Mouse (Mus musculus): Measurements from ENCODE around the gene Ccnt1.
"Not testable (repeated sequence)": the region's sequence is repeated elsewhere in the genome, so short reads cannot be mapped to it uniquely, and the experiment has no call there.

Gene Ccnt1

GRCm38 (mm10) chr15:98532281-98532680 is 38.4 kb downstream of the Ccnt1 start:
- TF ChIP-seq POU5F1 (IDR thresholded peaks at IDR 0.05; ENCODE audit: borderline replicate concordance, low read length) (no peak), CTCF (conservative IDR thresholded peaks at IDR 0.05; ENCODE audit: low read length) (no peak), NANOG (IDR thresholded peaks at IDR 0.05; ENCODE audit: borderline replicate concordance, low read length) (no peak)
- peaks cover 56% of the 10 kb centered on the region for H3K36me3 ChIP-seq (ENCODE audit: insufficient read depth, low read length)
- H3K4me3 ChIP-seq (replicated peaks; ENCODE audit: low read length) = peak overlapping the region; percentile 94
- no peaks in the 10 kb centered on the region for H3K27me3 ChIP-seq (ENCODE audit: insufficient read depth, low read length)
- H3K4me1 ChIP-seq (replicated peaks; ENCODE audit: low read depth, low read length) = peaks cover 60% of the 10 kb centered on the region
- no peaks in the 10 kb centered on the region for H3K9me3 ChIP-seq (ENCODE audit: low read length)

GRCm38 (mm10) chr15:98528066-98528563 is 42.6 kb downstream of the Ccnt1 start:
- H3K4me1 ChIP-seq (replicated peaks; ENCODE audit: low read depth, low read length) = peaks cover 92% of the 10 kb centered on the region
- H3K9me3 ChIP-seq (ENCODE audit: low read length) = no peaks in the 10 kb centered on the region
- no peaks in the 10 kb centered on the region for H3K27me3 ChIP-seq (ENCODE audit: insufficient read depth, low read length)
- no peak for TF ChIP-seq NANOG (IDR thresholded peaks at IDR 0.05; ENCODE audit: borderline replicate concordance, low read length)
- TF ChIP-seq CTCF (conservative IDR thresholded peaks at IDR 0.05; ENCODE audit: low read length) = no peak
- no peak for TF ChIP-seq POU5F1 (IDR thresholded peaks at IDR 0.05; ENCODE audit: borderline replicate concordance, low read length)
- H3K4me3 ChIP-seq (replicated peaks; ENCODE audit: low read length) = no peak overlapping the region
- peaks cover 94% of the 10 kb centered on the region for H3K36me3 ChIP-seq (ENCODE audit: insufficient read depth, low read length)

- Histone ChIP-seq H3K27me3 (ENCODE audit: insufficient read depth, low read length) (no peaks in the 10 kb centered on the region), H3K9me3 (ENCODE audit: low read length) (no peaks in the 10 kb centered on the region), H3K36me3 (ENCODE audit: insufficient read depth, low read length) (peaks cover 100% of the 10 kb centered on the region), H3K4me1 (replicated peaks; ENCODE audit: low read depth, low read length) (peaks cover 99% of the 10 kb centered on the region), H3K4me3 (replicated peaks; ENCODE audit: low read length) (no peak overlapping the region)
- no peak for TF ChIP-seq NANOG (IDR thresholded peaks at IDR 0.05; ENCODE audit: borderline replicate concordance, low read length)
- no peak for TF ChIP-seq CTCF (conservative IDR thresholded peaks at IDR 0.05; ENCODE audit: low read length)
- TF ChIP-seq POU5F1 (IDR thresholded peaks at IDR 0.05; ENCODE audit: borderline replicate concordance, low read length) = no peak
These were observed 43.5 kb downstream of the Ccnt1 start for GRCm38 (mm10) chr15:98527056-98527771.

GRCm38 (mm10) chr15:98526057-98526456 is 44.7 kb downstream of the Ccnt1 start:
- TF ChIP-seq CTCF (conservative IDR thresholded peaks at IDR 0.05; ENCODE audit: low read length) = no peak
- TF ChIP-seq POU5F1 (IDR thresholded peaks at IDR 0.05; ENCODE audit: borderline replicate concordance, low read length) = no peak
- Histone ChIP-seq H3K27me3 (ENCODE audit: insufficient read depth, low read length) (no peaks in the 10 kb centered on the region), H3K36me3 (ENCODE audit: insufficient read depth, low read length) (peaks cover 100% of the 10 kb centered on the region), H3K4me3 (replicated peaks; ENCODE audit: low read length) (0 out of 2 replicates have a peak overlapping the region, but pooled peaks have one; percentile 3), H3K4me1 (replicated peaks; ENCODE audit: low read depth, low read length) (peaks cover 99% of the 10 kb centered on the region), H3K9me3 (ENCODE audit: low read length) (no peaks in the 10 kb centered on the region)

- TF ChIP-seq NANOG (IDR thresholded peaks at IDR 0.05; ENCODE audit: borderline replicate concordance, low read length) (no peak), CTCF (conservative IDR thresholded peaks at IDR 0.05; ENCODE audit: low read length) (no peak), POU5F1 (IDR thresholded peaks at IDR 0.05; ENCODE audit: borderline replicate concordance, low read length) (no peak)
- peaks cover 80% of the 10 kb centered on the region for H3K4me1 ChIP-seq (replicated peaks; ENCODE audit: low read depth, low read length)
- H3K27me3 ChIP-seq (ENCODE audit: insufficient read depth, low read length) = no peaks in the 10 kb centered on the region
- H3K9me3 ChIP-seq (ENCODE audit: low read length) = no peaks in the 10 kb centered on the region
- peaks cover 83% of the 10 kb centered on the region for H3K36me3 ChIP-seq (ENCODE audit: insufficient read depth, low read length)
- no peak overlapping the region for H3K4me3 ChIP-seq (replicated peaks; ENCODE audit: low read length)
These were observed 49.5 kb downstream of the Ccnt1 start for GRCm38 (mm10) chr15:98521245-98521644.

GRCm38 (mm10) chr15:98517380-98518355 is 53.1 kb downstream of the Ccnt1 start:
- H3K4me3 ChIP-seq (replicated peaks; ENCODE audit: low read length) = no peak overlapping the region
- H3K4me1 ChIP-seq (replicated peaks; ENCODE audit: low read depth, low read length) = peaks cover 44% of the 10 kb centered on the region
- no peak for TF ChIP-seq NANOG (IDR thresholded peaks at IDR 0.05; ENCODE audit: borderline replicate concordance, low read length)
- no peak for TF ChIP-seq POU5F1 (IDR thresholded peaks at IDR 0.05; ENCODE audit: borderline replicate concordance, low read length)
- TF ChIP-seq CTCF (conservative IDR thresholded peaks at IDR 0.05; ENCODE audit: low read length) = peak; percentile 99
- no peaks in the 10 kb centered on the region for H3K9me3 ChIP-seq (ENCODE audit: low read length)
- no peaks in the 10 kb centered on the region for H3K27me3 ChIP-seq (ENCODE audit: insufficient read depth, low read length)
- H3K36me3 ChIP-seq (ENCODE audit: insufficient read depth, low read length) = peaks cover 48% of the 10 kb centered on the region

- H3K4me3 ChIP-seq (replicated peaks; ENCODE audit: low read length); H3K9me3 ChIP-seq (ENCODE audit: low read length); H3K27me3 ChIP-seq (ENCODE audit: insufficient read depth, low read length): not testable (repeated sequence)
- Histone ChIP-seq H3K4me1 (replicated peaks; ENCODE audit: low read depth, low read length) (peaks cover 28% of the 10 kb centered on the region), H3K36me3 (ENCODE audit: insufficient read depth, low read length) (peaks cover 19% of the 10 kb centered on the region)
These were observed 55.9 kb downstream of the Ccnt1 start for GRCm38 (mm10) chr15:98514845-98515244.

GRCm38 (mm10) chr15:98514146-98514545 is 56.6 kb downstream of the Ccnt1 start:
- Histone ChIP-seq H3K27me3 (ENCODE audit: insufficient read depth, low read length) (0 out of 2 replicates have a peak, but pooled peaks cover 2% of the 10 kb centered on the region), H3K36me3 (ENCODE audit: insufficient read depth, low read length) (peaks cover 13% of the 10 kb centered on the region), H3K4me3 (replicated peaks; ENCODE audit: low read length) (no peak overlapping the region), H3K9me3 (ENCODE audit: low read length) (no peaks in the 10 kb centered on the region), H3K4me1 (replicated peaks; ENCODE audit: low read depth, low read length) (peaks cover 26% of the 10 kb centered on the region)
- TF ChIP-seq POU5F1 (IDR thresholded peaks at IDR 0.05; ENCODE audit: borderline replicate concordance, low read length) = no peak
- TF ChIP-seq NANOG (IDR thresholded peaks at IDR 0.05; ENCODE audit: borderline replicate concordance, low read length) = no peak
- TF ChIP-seq CTCF (conservative IDR thresholded peaks at IDR 0.05; ENCODE audit: low read length) = no peak

GRCm38 (mm10) chr15:98513676-98514075 is 57.0 kb downstream of the Ccnt1 start:
- H3K9me3 ChIP-seq (ENCODE audit: low read length); H3K27me3 ChIP-seq (ENCODE audit: insufficient read depth, low read length); H3K4me3 ChIP-seq (replicated peaks; ENCODE audit: low read length): not testable (repeated sequence)
- H3K4me1 ChIP-seq (replicated peaks; ENCODE audit: low read depth, low read length) = peaks cover 26% of the 10 kb centered on the region
- H3K36me3 ChIP-seq (ENCODE audit: insufficient read depth, low read length) = peaks cover 13% of the 10 kb centered on the region
